Mouse (Mus musculus): ENCODE results near the gene Ccdc3. TPM values are rescaled to one million over a fixed set of nuclear protein-coding genes. Genes with fewer than 3 reads are reported as not detected.
"Not testable (repeated sequence)": the region's sequence is repeated elsewhere in the genome, so short reads cannot be mapped to it uniquely, and the experiment has no call there.

The Ccdc3 gene
- polyA plus RNA-seq, 1 experiment from 2014 or later = 1.4 TPM

DNA sequence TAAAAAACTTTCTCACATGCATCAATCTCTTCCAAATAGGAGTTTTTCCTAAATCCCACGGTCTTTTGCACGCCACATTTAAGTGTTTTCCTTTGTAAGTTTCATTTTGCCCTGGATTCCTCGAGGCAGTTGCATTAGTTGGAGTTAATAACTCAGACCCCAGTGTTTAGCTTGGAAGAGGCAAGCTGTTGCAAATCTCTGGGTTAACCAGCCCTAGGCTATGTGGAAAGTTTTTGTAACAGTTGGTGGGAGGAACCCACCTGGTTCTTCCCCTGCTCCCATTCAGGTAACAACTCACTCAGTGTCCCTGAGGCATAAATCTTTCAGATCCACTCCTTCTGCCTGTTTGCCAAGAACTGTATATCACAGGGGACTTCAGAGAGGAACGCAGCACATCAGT is 101.9 kb downstream of the Ccdc3 start:
- WGBS = 76% methylated on average over 4 of the region's 4 CpGs
- H3K4me2 ChIP-seq = no peak overlapping the region
- ATAC-seq (ENCODE audit: insufficient read depth) (no peak), DNase-seq (no peak)
- no peak overlapping the region for H3K4me3 ChIP-seq (ENCODE audit: low read depth, low read length)
- no peak overlapping the region for H3K9ac ChIP-seq
- no peaks in the 10 kb centered on the region for H3K36me3 ChIP-seq (ENCODE audit: insufficient read depth)
- H3K9me3 ChIP-seq (ENCODE audit: low read depth, low read length) = no peaks in the 10 kb centered on the region
- TF ChIP-seq CTCF (IDR thresholded peaks at IDR 0.05; ENCODE audit: low read depth) = no peak
- H3K27ac ChIP-seq (ENCODE audit: low read depth) = no peak overlapping the region
- H3K27me3 ChIP-seq (ENCODE audit: insufficient read depth, low read length) = no peaks in the 10 kb centered on the region
- H3K4me1 ChIP-seq (ENCODE audit: insufficient read depth) = no peaks in the 10 kb centered on the region; the same call in 1 of the 2 replicates

DNA sequence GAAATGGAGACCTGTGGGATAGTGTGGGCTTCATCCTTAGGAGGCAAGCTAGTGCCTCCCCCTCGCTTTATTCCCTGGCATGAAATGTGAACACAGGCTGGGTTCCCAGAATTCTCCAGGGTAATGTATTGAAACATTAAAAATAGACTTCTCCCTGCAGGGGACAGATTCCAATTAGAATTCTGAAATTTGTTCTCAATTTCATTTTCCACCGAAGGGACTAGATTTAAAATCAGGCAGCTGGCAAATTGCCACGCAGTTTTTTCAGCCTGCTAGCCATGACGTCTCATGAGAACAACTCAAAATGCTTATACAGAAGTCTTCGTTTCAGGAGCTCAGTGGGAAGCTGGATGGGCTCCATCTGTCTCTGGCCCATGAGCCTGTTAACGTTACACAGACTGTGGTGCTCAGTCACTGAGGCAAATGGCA is 103.9 kb downstream of the Ccdc3 start:
- 40% methylated on average over 6 of the region's 6 CpGs for WGBS
- Histone ChIP-seq H3K4me2 (no peak overlapping the region), H3K36me3 (ENCODE audit: insufficient read depth) (no peaks in the 10 kb centered on the region), H3K4me3 (ENCODE audit: low read depth, low read length) (no peak overlapping the region), H3K27ac (ENCODE audit: low read depth) (no peak overlapping the region), H3K4me1 (ENCODE audit: insufficient read depth) (no peaks in the 10 kb centered on the region), H3K27me3 (ENCODE audit: insufficient read depth, low read length) (no peaks in the 10 kb centered on the region), H3K9ac (no peak overlapping the region), H3K9me3 (ENCODE audit: low read depth, low read length) (no peaks in the 10 kb centered on the region)
- TF ChIP-seq CTCF (IDR thresholded peaks at IDR 0.05; ENCODE audit: low read depth) = no peak
- ATAC-seq (ENCODE audit: insufficient read depth) (no peak), DNase-seq (peak; percentile 68)

DNA sequence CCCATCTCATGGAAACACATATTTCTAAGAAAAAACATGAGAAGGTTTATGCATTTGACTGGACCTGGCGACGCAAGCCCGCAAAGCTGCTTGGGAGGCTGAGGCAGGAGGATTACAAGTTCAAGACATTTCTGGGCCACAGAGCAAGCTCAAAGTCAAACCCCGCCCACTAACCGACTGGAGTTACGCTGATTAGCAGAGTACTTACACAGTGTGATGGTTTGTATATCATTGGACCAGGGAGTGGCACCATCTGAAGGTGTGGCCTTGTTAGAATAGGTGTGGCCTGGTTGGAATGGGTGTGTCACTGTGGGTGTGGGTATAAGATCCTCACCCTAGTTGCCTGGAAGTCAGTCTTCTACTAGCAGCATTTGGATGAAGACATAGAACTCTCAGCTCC is 111.6 kb downstream of the Ccdc3 start:
- not testable (repeated sequence) for H3K4me3 ChIP-seq (ENCODE audit: low read depth, low read length); H3K4me2 ChIP-seq; ATAC-seq (ENCODE audit: insufficient read depth); H3K9ac ChIP-seq; H3K36me3 ChIP-seq (ENCODE audit: insufficient read depth); H3K4me1 ChIP-seq (ENCODE audit: insufficient read depth); H3K9me3 ChIP-seq (ENCODE audit: low read depth, low read length); DNase-seq; H3K27ac ChIP-seq (ENCODE audit: low read depth); H3K27me3 ChIP-seq (ENCODE audit: insufficient read depth, low read length)
- 91% methylated on average over 6 of the region's 6 CpGs for WGBS

DNA sequence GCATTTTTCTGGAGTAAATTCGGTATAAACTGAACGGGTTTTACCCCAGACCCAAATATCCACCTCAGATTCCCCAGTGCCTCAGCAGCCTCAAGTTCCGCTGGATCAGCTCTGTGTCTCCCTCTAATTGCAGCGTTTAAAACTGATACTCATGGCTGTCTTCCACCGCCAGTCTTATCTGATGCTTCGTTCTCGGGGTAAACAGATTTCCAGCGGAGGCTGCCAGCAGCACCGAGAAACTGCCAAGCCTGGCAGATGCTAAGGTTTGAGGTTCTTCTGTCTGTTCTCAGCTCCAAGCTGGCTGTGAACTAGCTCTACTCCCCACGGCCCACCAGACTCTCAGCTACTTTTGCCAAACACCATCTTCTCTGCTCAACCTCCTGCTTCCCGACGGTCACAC is 112.4 kb downstream of the Ccdc3 start:
- H3K9me3 ChIP-seq (ENCODE audit: low read depth, low read length) = no peaks in the 10 kb centered on the region
- no peak overlapping the region for H3K4me2 ChIP-seq
- DNase-seq = peak; percentile 84
- ATAC-seq (ENCODE audit: insufficient read depth) = peak; percentile 52; the same call in 1 of the 2 replicates
- no peak overlapping the region for H3K4me3 ChIP-seq (ENCODE audit: low read depth, low read length)
- no peak overlapping the region for H3K9ac ChIP-seq
- peak; percentile 48 for TF ChIP-seq CTCF (IDR thresholded peaks at IDR 0.05; ENCODE audit: low read depth)
- H3K27me3 ChIP-seq (ENCODE audit: insufficient read depth, low read length) = no peaks in the 10 kb centered on the region
- WGBS = 29% methylated on average over 12 of the region's 12 CpGs
- H3K27ac ChIP-seq (ENCODE audit: low read depth) = no peak overlapping the region
- H3K4me1 ChIP-seq (ENCODE audit: insufficient read depth) = no peaks in the 10 kb centered on the region
- H3K36me3 ChIP-seq (ENCODE audit: insufficient read depth) = no peaks in the 10 kb centered on the region

DNA sequence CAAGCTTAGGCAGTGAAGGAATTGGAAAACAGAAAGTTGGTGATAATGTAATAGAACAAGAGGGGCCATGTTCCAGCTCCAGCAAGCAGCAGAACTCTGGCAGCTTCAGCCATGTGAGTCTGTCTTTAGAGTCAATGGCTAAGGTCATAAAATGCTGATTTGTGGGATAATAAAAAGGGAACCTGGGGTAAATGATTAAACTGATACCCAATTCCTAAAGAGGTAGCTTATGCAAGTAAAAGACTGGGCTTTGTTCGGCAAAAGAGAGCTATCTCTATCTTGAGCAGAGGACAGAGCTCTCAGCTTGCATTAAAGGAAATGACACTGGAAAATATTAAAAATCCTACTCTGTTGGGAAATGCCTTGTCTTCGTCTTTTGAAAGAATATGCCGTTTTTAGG is 120.7 kb downstream of the Ccdc3 start:
- H3K4me2 ChIP-seq = no peak overlapping the region
- no peak for DNase-seq
- ATAC-seq (ENCODE audit: insufficient read depth) = no peak
- no peak for TF ChIP-seq CTCF (IDR thresholded peaks at IDR 0.05; ENCODE audit: low read depth)
- H3K36me3 ChIP-seq (ENCODE audit: insufficient read depth) = no peaks in the 10 kb centered on the region
- no peaks in the 10 kb centered on the region for H3K27me3 ChIP-seq (ENCODE audit: insufficient read depth, low read length)
- H3K4me3 ChIP-seq (ENCODE audit: low read depth, low read length) = no peak overlapping the region
- no peaks in the 10 kb centered on the region for H3K4me1 ChIP-seq (ENCODE audit: insufficient read depth)
- H3K9ac ChIP-seq = no peak overlapping the region
- H3K27ac ChIP-seq (ENCODE audit: low read depth) = no peak overlapping the region
- H3K9me3 ChIP-seq (ENCODE audit: low read depth, low read length) = no peaks in the 10 kb centered on the region
- WGBS = 87% methylated on average over 3 of the region's 3 CpGs

DNA sequence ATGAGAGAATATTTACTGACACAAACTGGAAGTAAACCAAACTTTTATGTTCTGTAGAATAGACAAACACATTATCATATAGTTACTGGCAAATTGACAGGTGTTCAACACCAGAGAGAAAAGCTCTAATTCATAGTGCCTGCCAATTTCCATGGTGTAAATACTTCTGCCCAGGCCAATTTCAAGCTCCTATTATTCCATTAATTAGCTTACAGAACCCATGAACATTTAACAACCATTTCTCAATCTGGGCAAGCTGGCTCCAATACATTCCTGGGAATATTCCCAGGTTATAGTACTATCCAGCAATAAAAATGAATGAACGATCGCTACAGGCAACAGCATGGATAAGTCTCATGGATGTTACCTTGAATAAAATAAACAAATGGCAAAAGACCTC is 124.7 kb downstream of the Ccdc3 start:
- Histone ChIP-seq H3K27ac (ENCODE audit: low read depth) (no peak overlapping the region), H3K4me2 (no peak overlapping the region), H3K9me3 (ENCODE audit: low read depth, low read length) (no peaks in the 10 kb centered on the region), H3K4me1 (ENCODE audit: insufficient read depth) (no peaks in the 10 kb centered on the region), H3K27me3 (ENCODE audit: insufficient read depth, low read length) (no peaks in the 10 kb centered on the region), H3K36me3 (ENCODE audit: insufficient read depth) (no peaks in the 10 kb centered on the region), H3K4me3 (ENCODE audit: low read depth, low read length) (no peak overlapping the region), H3K9ac (no peak overlapping the region)
- no peak for TF ChIP-seq CTCF (IDR thresholded peaks at IDR 0.05; ENCODE audit: low read depth)
- no peak for ATAC-seq (ENCODE audit: insufficient read depth)
- DNase-seq = no peak
- 89% methylated on average over 2 of the region's 2 CpGs for WGBS

DNA sequence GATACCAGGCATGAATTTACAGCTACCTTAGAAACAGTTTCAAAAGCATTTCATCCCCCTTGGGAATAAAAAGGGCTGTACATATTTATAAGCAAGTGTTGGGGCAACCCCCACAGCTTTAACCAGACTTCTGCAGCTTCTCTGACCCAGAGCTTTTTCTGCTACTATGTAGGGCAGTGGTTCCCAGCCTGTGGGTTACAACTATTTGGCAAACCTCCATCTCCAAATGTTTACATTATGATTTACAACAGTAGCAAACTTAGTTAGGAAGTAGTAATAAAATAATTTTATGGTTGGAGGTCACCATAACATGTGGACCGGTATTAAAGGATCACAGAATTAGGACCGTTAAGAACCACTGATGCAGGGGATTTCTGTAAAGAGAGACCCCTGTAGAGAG is 130.4 kb downstream of the Ccdc3 start:
- no peak overlapping the region for H3K4me2 ChIP-seq
- 56% methylated on average over 2 of the region's 2 CpGs for WGBS
- no peak overlapping the region for H3K27ac ChIP-seq (ENCODE audit: low read depth)

More for the DNA sequence above, 130.4 kb downstream of the Ccdc3 start:
- no peak overlapping the region for H3K9ac ChIP-seq
- DNase-seq (peak; percentile 66), ATAC-seq (ENCODE audit: insufficient read depth) (no peak)
- TF ChIP-seq CTCF (IDR thresholded peaks at IDR 0.05; ENCODE audit: low read depth) = no peak
- no peaks in the 10 kb centered on the region for H3K27me3 ChIP-seq (ENCODE audit: insufficient read depth, low read length)
- H3K4me3 ChIP-seq (ENCODE audit: low read depth, low read length) = no peak overlapping the region
- H3K9me3 ChIP-seq (ENCODE audit: low read depth, low read length) = no peaks in the 10 kb centered on the region
- H3K4me1 ChIP-seq (ENCODE audit: insufficient read depth) = no peaks in the 10 kb centered on the region
- no peaks in the 10 kb centered on the region for H3K36me3 ChIP-seq (ENCODE audit: insufficient read depth)

Other genes starting within 250 kb of the Ccdc3 start
- gene Phyh, start 218.8 kb upstream of the Ccdc3 start, polyA plus RNA-seq (2014; fragmentation: Nextera tagmentation; extraction: Ambion mirVana) = 46.4 and 52.6 TPM in 2 replicates
- gene Ucma, start 161.7 kb upstream of the Ccdc3 start, polyA plus RNA-seq (2014; fragmentation: Nextera tagmentation; extraction: Ambion mirVana) = not detected in 2 replicates
- 50.3 and 52.3 TPM in 2 replicates for gene Mcm10, start 125.0 kb upstream of the Ccdc3 start, polyA plus RNA-seq (2014; fragmentation: Nextera tagmentation; extraction: Ambion mirVana)
- gene Optn, start 73.7 kb upstream of the Ccdc3 start, polyA plus RNA-seq (2014; fragmentation: Nextera tagmentation; extraction: Ambion mirVana) = 5.8 and 6.5 TPM in 2 replicates